Mouse (Mus musculus): ENCODE measurements around the gene Serpinf1. TPM values are rescaled to one million over a fixed set of nuclear protein-coding genes. Genes with fewer than 3 reads are reported as not detected.
A peak's percentile ranks its signal among the peaks of the same experiment; 100 is the strongest.

The Serpinf1 gene
- 10 to 100 TPM; 23.6 to 29.0 TPM for total RNA-seq (2021)

GRCm38 (mm10) chr11:75422013-75422792 is at the start of gene Serpinf1:
Serpinf1 (minus strand) TSS chr11:75422701.
- DNase-seq: no peak
- intact Hi-C loops (cut with DNase I): no loop called here

GRCm38 (mm10) chr11:75470675-75471074 is 48.2 kb upstream of the Serpinf1 start:
- intact Hi-C loops (cut with DNase I): no loop called here
- DNase-seq: no peak

- intact Hi-C loops (cut with DNase I): loop anchor here (2.0 to 10.0 kb wide), 2 partner anchors 40 to 294 kb away; partner anchors contain the start of gene Ovca2
- no peak for DNase-seq
Observed at GRCm38 (mm10) chr11:75469261-75469660, 46.8 kb upstream of the Serpinf1 start.

- intact Hi-C loops (cut with DNase I): loop anchor here (1.0 to 10.0 kb wide), 3 partner anchors 18 to 294 kb away; partner anchors contain the start of genes Ovca2 and Prpf8
- DNase-seq: no peak
Observed at GRCm38 (mm10) chr11:75468410-75468809, 45.9 kb upstream of the Serpinf1 start.

- intact Hi-C loops (cut with DNase I): loop anchor here (1.0 to 10.0 kb wide), 3 partner anchors 19 to 293 kb away; partner anchors contain the start of genes Ovca2 and Prpf8
- DNase-seq: peak; percentile 84 to 90
Observed at GRCm38 (mm10) chr11:75467512-75468215, 45.2 kb upstream of the Serpinf1 start.

GRCm38 (mm10) chr11:75466731-75467505 is 44.4 kb upstream of the Serpinf1 start:
- peak in 1 of 2 experiments; percentile 48 for DNase-seq
- intact Hi-C loops (cut with DNase I): loop anchor here (10.0 kb wide), 1 partner anchor 292 kb away; the partner anchor contains the start of gene Ovca2

- intact Hi-C loops (cut with DNase I): loop anchor here (10.0 kb wide), 1 partner anchor 290 kb away; the partner anchor contains the start of gene Ovca2
- DNase-seq: no peak
Observed at GRCm38 (mm10) chr11:75465051-75465450, 42.5 kb upstream of the Serpinf1 start.

GRCm38 (mm10) chr11:75464417-75464816 is 41.9 kb upstream of the Serpinf1 start:
- no peak for DNase-seq
- intact Hi-C loops (cut with DNase I): loop anchor here (10.0 kb wide), 1 partner anchor 290 kb away; the partner anchor contains the start of gene Ovca2

GRCm38 (mm10) chr11:75463624-75464023 is 41.1 kb upstream of the Serpinf1 start:
- intact Hi-C loops (cut with DNase I): loop anchor here (10.0 kb wide), 1 partner anchor 289 kb away; the partner anchor contains the start of gene Ovca2
- DNase-seq: no peak

- intact Hi-C loops (cut with DNase I): loop anchor here (10.0 kb wide), 1 partner anchor 288 kb away; the partner anchor contains the start of gene Ovca2
- peak; percentile 97 for DNase-seq
Observed at GRCm38 (mm10) chr11:75462865-75463336, 40.4 kb upstream of the Serpinf1 start.

GRCm38 (mm10) chr11:75462253-75462783 is 39.8 kb upstream of the Serpinf1 start:
- peak; percentile 93 to 94 for DNase-seq
- intact Hi-C loops (cut with DNase I): loop anchor here (10.0 kb wide), 1 partner anchor 288 kb away; the partner anchor contains the start of gene Ovca2

- intact Hi-C loops (cut with DNase I): loop anchor here (10.0 kb wide), 1 partner anchor 287 kb away; the partner anchor contains the start of gene Ovca2
- no peak for DNase-seq
Observed at GRCm38 (mm10) chr11:75461743-75462252, 39.3 kb upstream of the Serpinf1 start.

GRCm38 (mm10) chr11:75460844-75461742 is 38.6 kb upstream of the Serpinf1 start, which contains the start of gene Tlcd2:
Tlcd2 (plus strand) TSS chr11:75461715.
- peak; percentile 100 for DNase-seq
- intact Hi-C loops (cut with DNase I): loop anchor here (10.0 kb wide), 1 partner anchor 286 kb away; the partner anchor contains the start of gene Ovca2

GRCm38 (mm10) chr11:75460103-75460843 is 37.8 kb upstream of the Serpinf1 start:
- peak; percentile 94 to 95 for DNase-seq
- intact Hi-C loops (cut with DNase I): loop anchor here (10.0 kb wide), 1 partner anchor 285 kb away; the partner anchor contains the start of gene Ovca2

GRCm38 (mm10) chr11:75459751-75460102 is 37.2 kb upstream of the Serpinf1 start:
- intact Hi-C loops (cut with DNase I): loop anchor here (2.0 to 10.0 kb wide), 2 partner anchors 57 to 285 kb away; partner anchors contain the start of gene Ovca2
- no peak for DNase-seq

- intact Hi-C loops (cut with DNase I): loop anchor here (2.0 kb wide), 1 partner anchor 56 kb away; no protein-coding TSS in a partner anchor
- DNase-seq: peak; percentile 74 to 75
Observed at GRCm38 (mm10) chr11:75459141-75459711, 36.7 kb upstream of the Serpinf1 start.

GRCm38 (mm10) chr11:75458628-75459041 is 36.1 kb upstream of the Serpinf1 start:
- DNase-seq: peak; percentile 42 to 53
- intact Hi-C loops (cut with DNase I): loop anchor here (2.0 kb wide), 1 partner anchor 56 kb away; no protein-coding TSS in a partner anchor

Measured in heart, postnatal 10 days (tissue).